Mouse (Mus musculus) activated CD4-positive, CD25-positive, alpha-beta regulatory T cell, adult 4 months (primary cell): ENCODE measurements around the gene Spg11. TPM values are rescaled to one million over a fixed set of nuclear protein-coding genes. Genes with fewer than 3 reads are reported as not detected.
"Not testable (repeated sequence)": the region's sequence is repeated elsewhere in the genome, so short reads cannot be mapped to it uniquely, and the experiment has no call there.

Experiments
- ATAC-seq: one replicate; pipeline ENCODE4 v1.8.0; 2017
- polyA plus RNA-seq, 2 experiments: library from polyadenylated mRNA; unstranded; fragments of 100-300 nt; shearing (Covaris generic); gene quantifications; one replicate each; pipeline ENCODE4 v1.2.1; 2017

Spg11 gene
- polyA plus RNA-seq, 2 experiments from 2014 or later: 5.5 to 5.8 TPM

DNA sequence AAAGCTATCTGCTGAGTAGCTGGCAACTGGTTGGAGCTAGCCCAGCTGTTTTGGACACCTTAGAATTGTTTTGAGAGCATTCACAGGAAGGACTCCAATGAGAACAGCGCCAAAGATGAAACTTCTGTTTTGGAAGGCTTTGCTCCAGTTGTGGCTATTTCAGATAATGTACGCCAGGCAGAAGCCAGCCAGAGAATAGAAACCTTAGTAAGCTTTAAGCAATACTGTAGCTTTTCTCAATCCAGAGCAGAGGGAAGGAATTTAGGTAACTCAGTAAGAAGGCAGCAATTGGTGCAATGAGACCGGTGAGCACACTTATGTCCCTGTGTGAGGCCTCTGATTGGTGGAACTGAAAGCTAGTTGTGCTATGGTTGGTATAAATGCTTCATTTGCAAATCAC is 24.9 kb upstream of the Spg11 start:
- no peak for ATAC-seq

GRCm38 (mm10) chr2:122141332-122141967 is 23.3 kb upstream of the Spg11 start:
- ATAC-seq: no peak

DNA sequence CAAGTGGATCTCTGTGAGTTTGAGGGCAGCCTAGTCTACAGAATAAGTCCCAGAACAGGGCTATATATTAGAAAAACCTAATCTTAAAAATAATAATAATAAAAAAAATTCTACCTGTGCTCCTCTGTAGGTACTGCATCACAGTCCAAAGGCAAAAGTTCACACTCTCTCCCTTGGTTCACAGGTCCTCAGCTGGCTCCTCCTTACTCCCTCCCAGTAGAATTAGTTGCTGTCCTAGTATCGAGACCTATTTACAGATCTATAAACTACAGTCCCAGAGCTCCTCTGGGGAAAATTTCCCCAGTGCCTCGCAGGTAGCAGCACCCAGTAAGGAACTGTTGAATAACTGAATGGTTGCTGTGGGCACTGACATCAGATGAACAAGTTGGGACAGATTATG is 22.6 kb upstream of the Spg11 start:
- ATAC-seq: no peak

- ATAC-seq: peak; percentile 83
Observed at GRCm38 (mm10) chr2:122137839-122138465, 19.8 kb upstream of the Spg11 start.

DNA sequence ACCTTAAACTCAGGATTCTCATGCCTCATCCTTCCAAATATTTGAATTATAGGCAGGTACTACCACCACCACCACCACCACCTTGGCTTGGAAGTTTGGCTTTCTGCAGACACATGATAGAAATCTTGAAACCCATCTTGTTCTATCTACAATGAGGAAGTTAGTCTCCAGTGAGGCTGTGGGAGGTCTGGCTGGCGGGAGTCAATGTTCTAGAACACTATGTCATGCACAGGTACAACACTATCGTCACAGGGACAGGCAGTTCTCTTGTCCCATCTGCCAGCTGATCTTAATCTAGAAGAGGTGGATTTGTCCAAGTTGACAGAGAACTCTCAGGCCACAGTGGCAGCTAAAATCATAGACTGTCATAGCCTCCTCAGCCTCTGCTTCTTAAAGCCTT is 14.4 kb upstream of the Spg11 start:
- ATAC-seq: no peak

- no peak for ATAC-seq
Observed at GRCm38 (mm10) chr2:122132078-122132477, 13.9 kb upstream of the Spg11 start.

DNA sequence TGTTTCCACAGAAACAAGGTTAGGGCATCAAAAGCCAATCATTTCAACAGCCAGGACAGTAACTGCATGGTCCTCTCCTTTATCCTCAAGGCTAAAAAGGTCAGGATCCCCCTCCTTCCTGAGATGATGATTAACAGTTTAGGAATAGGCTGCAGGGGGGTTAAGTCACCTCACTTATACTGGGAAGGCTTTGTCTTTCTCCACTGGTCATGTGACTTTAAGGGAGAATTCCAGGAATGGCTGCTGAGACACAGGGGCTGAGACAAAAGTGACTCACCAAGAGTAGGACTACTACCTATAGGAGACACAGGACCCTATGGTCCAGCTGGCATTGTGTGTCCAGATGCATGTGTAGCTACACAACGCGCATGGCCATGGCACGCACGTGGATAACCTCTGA is 9.4 kb upstream of the Spg11 start:
- ATAC-seq: no peak

GRCm38 (mm10) chr2:122126765-122127347 is 8.7 kb upstream of the Spg11 start:
- peak; percentile 50 for ATAC-seq

- peak; percentile 57 for ATAC-seq
Observed at GRCm38 (mm10) chr2:122125680-122126572, 7.7 kb upstream of the Spg11 start.

- no peak for ATAC-seq
Observed at GRCm38 (mm10) chr2:122116888-122117287, 1.3 kb downstream of the Spg11 start.

DNA sequence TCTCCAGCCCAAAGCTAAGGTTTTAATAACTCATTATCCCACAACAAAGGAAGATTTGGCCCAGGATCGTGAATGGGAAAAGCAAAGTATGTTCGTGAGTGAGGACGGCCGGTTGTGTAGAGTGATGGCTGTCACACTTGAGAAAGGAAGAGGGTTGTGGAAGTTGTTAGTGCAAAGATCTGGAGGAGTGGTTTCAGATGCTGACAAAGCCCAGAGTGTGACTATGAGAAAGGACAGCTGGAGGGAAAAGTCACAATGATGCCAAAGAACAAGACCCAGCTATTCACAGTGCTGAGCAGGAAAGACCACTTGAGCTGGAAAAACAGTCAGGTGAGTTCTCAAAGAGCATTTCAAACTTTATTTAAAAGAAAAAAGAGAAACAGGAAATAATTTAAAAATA is 8.5 kb downstream of the Spg11 start:
- ATAC-seq: no peak

DNA sequence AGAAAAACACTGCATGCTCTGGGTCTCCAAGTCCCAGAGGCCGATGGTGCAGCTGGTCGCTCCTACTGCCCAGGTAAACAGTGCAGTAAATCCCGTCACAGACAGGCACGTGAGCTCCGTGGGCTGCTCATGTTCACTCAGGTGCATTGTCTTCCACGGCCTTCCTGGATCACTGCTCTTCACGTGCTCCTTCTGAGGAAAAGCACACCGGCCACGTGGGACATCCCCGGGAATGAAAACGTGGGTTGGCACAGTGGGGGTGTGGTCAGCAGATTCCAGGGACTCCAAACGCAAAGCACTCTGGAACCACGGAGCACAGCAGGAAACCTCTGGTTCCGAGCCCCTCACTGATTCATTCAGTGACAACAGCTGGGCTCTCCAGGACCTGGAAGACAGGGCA is 10.1 kb downstream of the Spg11 start:
- no peak for ATAC-seq

GRCm38 (mm10) chr2:122102070-122102469 is 16.1 kb downstream of the Spg11 start:
- peak; percentile 80 for ATAC-seq

DNA sequence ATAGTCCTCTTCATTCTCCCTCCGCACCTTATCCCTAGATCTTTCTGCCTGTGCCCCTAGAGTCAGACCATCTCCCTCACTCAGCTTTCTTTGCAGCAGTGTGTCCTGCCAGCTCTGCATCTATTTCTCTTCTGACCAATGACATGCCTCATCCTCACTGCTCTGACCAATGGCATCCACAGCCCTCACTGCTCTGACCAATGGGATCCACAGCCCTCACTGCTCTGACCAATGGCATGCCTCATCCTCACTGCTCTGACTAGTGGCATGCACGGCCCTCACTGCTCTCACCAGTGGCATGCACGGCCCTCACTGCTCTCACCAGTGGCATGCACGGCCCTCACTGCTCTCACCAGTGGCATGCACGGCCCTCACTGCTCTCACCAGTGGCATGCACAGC is 20.5 kb downstream of the Spg11 start:
- ATAC-seq: not testable (repeated sequence)

- ATAC-seq: no peak
Observed at GRCm38 (mm10) chr2:122093844-122094243, 24.3 kb downstream of the Spg11 start.

DNA sequence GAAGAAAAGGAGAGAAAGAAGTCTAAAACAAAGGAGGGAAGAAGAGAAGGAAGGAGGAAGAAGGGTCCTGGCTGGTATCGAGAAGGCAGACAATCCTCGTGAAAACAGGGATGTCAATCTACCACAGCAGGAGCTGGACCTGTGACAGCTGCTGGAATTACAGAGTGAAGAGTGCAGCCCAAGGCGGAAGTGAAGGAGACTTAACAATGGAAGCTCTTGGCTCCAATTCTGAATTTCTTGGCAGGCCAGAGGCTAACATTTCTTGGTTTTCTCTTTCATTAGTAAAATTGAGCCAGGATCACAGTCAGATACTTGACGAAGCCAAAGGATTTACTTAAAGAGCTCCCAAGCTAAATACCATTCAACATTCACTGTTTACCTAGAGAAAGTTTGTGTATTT is 31.7 kb downstream of the Spg11 start:
- ATAC-seq: no peak

DNA sequence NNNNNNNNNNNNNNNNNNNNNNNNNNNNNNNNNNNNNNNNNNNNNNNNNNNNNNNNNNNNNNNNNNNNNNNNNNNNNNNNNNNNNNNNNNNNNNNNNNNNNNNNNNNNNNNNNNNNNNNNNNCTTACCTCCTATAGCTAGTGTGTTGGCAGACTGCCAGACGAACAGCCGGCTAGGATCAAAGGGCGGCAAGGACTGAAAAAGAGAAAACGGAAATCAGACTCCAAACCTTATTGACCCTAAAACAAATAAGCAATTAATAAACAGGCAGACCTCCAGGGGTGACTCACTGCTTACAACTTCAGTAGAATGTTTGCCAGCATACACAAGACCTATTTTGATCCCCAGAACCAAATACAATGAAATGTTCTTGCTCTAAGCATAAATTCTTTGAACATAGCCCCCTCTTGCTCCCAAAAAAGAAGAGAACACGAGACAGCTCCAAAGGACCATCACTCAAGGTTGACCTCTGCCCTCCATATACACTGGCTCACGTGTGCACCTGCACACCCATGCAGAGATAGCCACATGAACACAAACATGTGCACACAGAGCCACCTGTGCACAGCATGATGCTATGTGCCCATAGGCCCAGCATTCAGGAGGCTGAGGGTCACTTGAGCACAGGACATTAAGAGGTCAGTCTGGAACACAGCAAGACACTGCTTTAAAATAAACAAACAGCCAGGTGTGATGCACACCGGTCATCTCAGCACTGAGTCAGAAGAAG is 36.3 kb downstream of the Spg11 start:
- no peak for ATAC-seq

DNA sequence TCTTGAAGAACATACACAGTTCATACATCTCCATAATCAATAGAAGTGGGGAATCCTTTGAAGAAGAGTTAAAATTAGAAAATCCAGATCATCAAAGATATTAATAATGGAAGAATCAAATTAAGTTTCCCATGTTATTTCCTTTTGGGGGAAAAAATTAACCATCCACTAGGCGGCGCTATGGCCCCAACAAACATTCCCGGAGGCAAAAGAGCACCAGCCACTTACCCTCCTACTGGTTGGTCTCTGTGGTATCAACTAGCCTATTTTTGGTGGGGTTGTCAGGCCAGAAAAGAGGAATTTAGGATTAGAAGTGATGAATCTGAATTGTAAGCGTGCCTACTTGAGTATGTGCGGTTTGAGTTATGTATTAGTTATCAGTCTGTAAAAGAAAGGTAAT is 48.3 kb downstream of the Spg11 start:
- no peak for ATAC-seq

- ATAC-seq: peak; percentile 36
Observed at GRCm38 (mm10) chr2:122069144-122069912, 48.9 kb downstream of the Spg11 start.

- ATAC-seq: no peak
Observed at GRCm38 (mm10) chr2:122066241-122066640, 51.9 kb downstream of the Spg11 start.

DNA sequence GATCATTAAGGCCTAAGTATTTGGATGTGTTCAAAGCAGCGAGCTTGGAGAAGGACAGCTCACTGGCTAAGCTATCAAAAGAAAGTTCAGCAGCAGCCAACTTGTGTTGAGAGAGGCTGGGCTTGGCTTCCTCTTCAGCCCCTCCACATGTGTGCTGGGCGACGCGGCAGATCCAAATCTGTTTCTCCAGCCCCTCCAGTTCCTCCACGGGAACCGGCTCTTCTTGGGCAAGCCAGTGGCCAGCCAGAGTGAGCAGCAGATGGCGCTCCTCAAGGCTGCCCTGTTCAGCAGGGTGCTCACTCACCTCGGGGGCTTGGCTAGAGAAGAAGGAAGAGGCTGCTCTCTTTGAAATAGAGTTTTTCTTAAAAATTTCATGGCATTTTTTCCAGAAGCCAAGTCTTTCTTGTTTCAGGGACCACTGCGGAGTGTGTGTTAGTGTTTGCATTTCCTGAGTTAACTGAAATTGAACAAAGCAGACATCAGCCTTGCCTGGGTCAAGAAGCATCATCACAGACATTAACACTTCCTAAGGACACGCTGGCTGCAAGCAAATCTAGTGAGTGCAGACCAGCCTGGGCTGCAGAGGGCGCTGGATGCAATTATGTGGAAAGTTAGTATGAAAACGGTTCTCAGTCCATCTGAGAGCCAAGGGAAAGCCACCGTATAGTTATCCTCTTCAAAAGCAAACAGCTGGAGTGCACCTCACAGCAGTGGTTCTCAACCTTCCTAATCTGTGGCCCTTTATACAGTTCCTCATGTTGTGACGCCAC is 52.8 kb downstream of the Spg11 start:
- ATAC-seq: no peak
